Mouse (Mus musculus): Measurements from ENCODE around the gene Fbln2. TPM values are rescaled to one million over a fixed set of nuclear protein-coding genes. Genes with fewer than 3 reads are reported as not detected.

The Fbln2 gene
- polyA plus RNA-seq, 1 experiment from 2014 or later, result 35.5 TPM

DNA sequence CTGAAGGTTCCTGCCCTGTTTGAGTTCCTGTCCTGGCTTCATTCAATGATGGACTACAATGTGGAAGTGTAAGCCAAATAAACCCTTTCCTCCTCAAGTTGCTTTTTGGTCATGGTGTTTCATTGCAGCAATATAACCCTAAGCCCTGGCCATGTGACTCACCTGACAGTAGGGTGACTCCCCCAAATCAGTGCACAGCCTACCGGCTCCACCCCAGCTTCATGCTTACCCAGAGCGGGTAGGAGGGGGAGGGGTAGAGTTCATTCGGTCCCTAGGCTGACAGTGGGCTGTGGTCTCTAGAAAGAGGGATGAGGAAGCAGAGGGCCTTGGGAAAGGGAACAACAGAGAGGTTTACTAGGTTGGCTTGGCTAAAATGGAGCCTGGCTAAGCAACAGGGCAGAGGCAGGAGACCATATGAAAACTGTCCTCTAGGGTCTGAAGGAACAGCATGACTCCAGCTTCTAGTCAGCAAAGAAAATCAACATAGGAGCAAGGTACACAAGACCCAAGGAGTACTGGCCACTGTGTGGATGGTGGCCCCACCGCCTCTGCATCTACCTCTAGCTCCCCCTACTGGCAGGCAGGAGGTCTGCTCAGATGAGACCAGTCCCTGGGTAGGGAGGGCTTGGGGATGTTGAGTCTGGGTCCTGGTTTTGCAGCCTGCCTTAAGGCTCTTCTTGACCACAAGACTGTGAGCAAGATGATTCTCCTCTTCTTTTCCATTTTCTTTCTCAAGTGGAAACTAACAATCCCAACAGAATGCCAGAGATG lies 25.9 kb upstream of the Fbln2 start:
- Histone ChIP-seq H3K27me3 (ENCODE audit: control insufficient read depth, insufficient read depth, low read length) (no peaks in the 10 kb centered on the region), H3K4me3 (ENCODE audit: low read depth, low read length) (no peak overlapping the region), H3K27ac (ENCODE audit: low read length) (no peak overlapping the region), H3K9me3 (ENCODE audit: control insufficient read depth, low read depth, low read length) (no peaks in the 10 kb centered on the region), H3K4me2 (replicated peaks; ENCODE audit: low read depth, low read length) (no peak overlapping the region), H3K4me1 (ENCODE audit: control insufficient read depth, insufficient read depth, low read length) (no peaks in the 10 kb centered on the region), H3K36me3 (ENCODE audit: control insufficient read depth, insufficient read depth, low read length) (no peaks in the 10 kb centered on the region), H3K9ac (replicated peaks; ENCODE audit: low read depth, low read length) (no peak overlapping the region)
- WGBS, result 58% methylated on average over 4 of the region's 4 CpGs
- no peak for ATAC-seq (ENCODE audit: insufficient number of reproducible peaks, insufficient read depth, low FRiP score, low read depth)

DNA sequence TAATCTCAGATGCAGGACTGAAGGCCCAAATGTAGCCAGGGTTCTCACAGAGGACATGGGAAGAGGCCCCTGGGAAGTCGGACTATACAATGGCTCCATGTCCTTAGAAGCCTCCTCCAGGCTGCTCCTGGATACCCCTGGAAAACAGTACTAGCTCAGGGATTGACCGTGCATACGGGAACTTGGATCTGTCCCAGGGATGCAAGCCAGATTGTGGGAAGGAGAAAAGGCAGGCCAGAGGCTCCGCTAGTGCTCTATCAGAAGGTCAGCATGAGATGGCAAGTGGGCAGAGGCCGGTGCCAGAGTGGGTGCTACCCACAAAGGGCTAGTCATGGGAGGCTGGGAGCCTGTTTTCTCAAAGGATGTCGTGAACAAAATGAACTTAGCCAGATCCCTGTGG lies 25.3 kb upstream of the Fbln2 start:
- Histone ChIP-seq H3K4me2 (replicated peaks; ENCODE audit: low read depth, low read length) (no peak overlapping the region), H3K36me3 (ENCODE audit: control insufficient read depth, insufficient read depth, low read length) (no peaks in the 10 kb centered on the region), H3K4me1 (ENCODE audit: control insufficient read depth, insufficient read depth, low read length) (no peaks in the 10 kb centered on the region), H3K27ac (ENCODE audit: low read length) (no peak overlapping the region), H3K4me3 (ENCODE audit: low read depth, low read length) (no peak overlapping the region), H3K9ac (replicated peaks; ENCODE audit: low read depth, low read length) (no peak overlapping the region), H3K9me3 (ENCODE audit: control insufficient read depth, low read depth, low read length) (no peaks in the 10 kb centered on the region), H3K27me3 (ENCODE audit: control insufficient read depth, insufficient read depth, low read length) (no peaks in the 10 kb centered on the region)
- no peak for ATAC-seq (ENCODE audit: insufficient number of reproducible peaks, insufficient read depth, low FRiP score, low read depth)
- WGBS, result 73% methylated on average over 6 of the region's 6 CpGs

DNA sequence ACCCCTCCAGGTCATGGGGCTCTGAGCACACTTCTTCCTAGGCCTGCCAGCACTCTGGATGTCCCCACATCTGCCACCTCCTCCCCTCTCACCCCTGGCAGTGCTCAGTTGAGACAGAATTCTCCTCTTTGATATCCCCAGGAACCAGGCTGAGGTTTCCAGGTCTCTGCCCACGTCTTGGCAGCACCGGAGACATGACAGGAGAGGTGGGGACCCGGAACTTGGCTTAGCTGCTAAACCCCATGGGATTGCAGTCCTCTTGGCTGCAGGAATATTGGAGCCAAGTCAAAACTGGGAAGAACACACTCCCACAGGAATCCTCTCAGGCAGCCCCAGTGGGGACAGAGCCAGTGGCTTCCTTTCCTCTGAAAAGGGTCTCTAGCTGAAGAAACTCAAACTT lies 24.4 kb upstream of the Fbln2 start:
- no peak overlapping the region for H3K9ac ChIP-seq (replicated peaks; ENCODE audit: low read depth, low read length)
- no peaks in the 10 kb centered on the region for H3K9me3 ChIP-seq (ENCODE audit: control insufficient read depth, low read depth, low read length)
- no peak overlapping the region for H3K27ac ChIP-seq (ENCODE audit: low read length)
- no peaks in the 10 kb centered on the region for H3K4me1 ChIP-seq (ENCODE audit: control insufficient read depth, insufficient read depth, low read length)
- H3K36me3 ChIP-seq (ENCODE audit: control insufficient read depth, insufficient read depth, low read length), result no peaks in the 10 kb centered on the region
- ATAC-seq (ENCODE audit: insufficient number of reproducible peaks, insufficient read depth, low FRiP score, low read depth), result no peak
- WGBS, result 65% methylated on average over 3 of the region's 3 CpGs
- no peak overlapping the region for H3K4me3 ChIP-seq (ENCODE audit: low read depth, low read length)
- no peak overlapping the region for H3K4me2 ChIP-seq (replicated peaks; ENCODE audit: low read depth, low read length)
- no peaks in the 10 kb centered on the region for H3K27me3 ChIP-seq (ENCODE audit: control insufficient read depth, insufficient read depth, low read length)

DNA sequence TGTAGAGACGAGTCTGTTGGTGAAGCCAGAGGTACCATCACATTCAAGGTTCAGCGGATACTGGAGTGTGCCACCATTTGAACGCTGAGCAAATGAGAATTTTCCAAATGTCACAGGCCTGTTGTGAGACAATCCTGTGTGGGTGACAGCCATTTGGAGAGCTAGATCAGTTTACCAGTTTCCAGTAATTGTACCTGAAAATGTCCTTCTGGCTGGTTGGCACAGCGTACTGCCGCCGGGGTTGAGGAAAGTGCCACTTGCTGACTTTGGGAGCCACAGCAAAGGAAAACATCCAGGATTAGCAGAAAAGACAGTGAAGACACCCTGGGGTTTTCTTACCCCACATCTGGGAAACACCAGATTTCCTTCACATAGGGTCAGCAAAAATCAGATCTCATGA lies 22.3 kb upstream of the Fbln2 start:
- Histone ChIP-seq H3K27me3 (ENCODE audit: control insufficient read depth, insufficient read depth, low read length) (no peaks in the 10 kb centered on the region), H3K9ac (replicated peaks; ENCODE audit: low read depth, low read length) (no peak overlapping the region), H3K27ac (ENCODE audit: low read length) (no peak overlapping the region), H3K36me3 (ENCODE audit: control insufficient read depth, insufficient read depth, low read length) (no peaks in the 10 kb centered on the region), H3K4me1 (ENCODE audit: control insufficient read depth, insufficient read depth, low read length) (no peaks in the 10 kb centered on the region), H3K9me3 (ENCODE audit: control insufficient read depth, low read depth, low read length) (no peaks in the 10 kb centered on the region), H3K4me2 (replicated peaks; ENCODE audit: low read depth, low read length) (no peak overlapping the region), H3K4me3 (ENCODE audit: low read depth, low read length) (no peak overlapping the region)
- no peak for ATAC-seq (ENCODE audit: insufficient number of reproducible peaks, insufficient read depth, low FRiP score, low read depth)
- 90% methylated on average over 6 of the region's 6 CpGs for WGBS

DNA sequence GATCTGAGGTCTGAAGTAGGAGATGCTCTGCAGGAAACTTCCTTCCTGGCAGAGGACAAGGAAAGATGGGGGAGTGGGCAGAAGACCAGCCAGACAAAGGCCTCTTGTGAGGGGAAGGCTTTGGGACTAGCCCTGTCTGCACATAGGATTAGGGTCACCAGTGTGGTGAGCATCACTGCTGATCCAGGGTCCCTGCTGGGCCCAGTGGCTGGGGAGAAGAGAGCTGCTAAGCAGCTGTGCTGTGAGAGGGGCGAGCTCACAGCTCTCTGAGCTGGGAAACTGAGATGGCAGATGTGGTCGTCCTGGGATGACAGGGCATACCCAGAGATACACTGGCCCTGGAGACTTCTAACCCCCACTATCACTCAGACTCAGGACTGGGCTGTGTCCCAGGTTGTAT lies 20.8 kb upstream of the Fbln2 start:
- Histone ChIP-seq H3K4me1 (ENCODE audit: control insufficient read depth, insufficient read depth, low read length) (no peaks in the 10 kb centered on the region), H3K4me3 (ENCODE audit: low read depth, low read length) (no peak overlapping the region), H3K36me3 (ENCODE audit: control insufficient read depth, insufficient read depth, low read length) (no peaks in the 10 kb centered on the region), H3K4me2 (replicated peaks; ENCODE audit: low read depth, low read length) (no peak overlapping the region), H3K27ac (ENCODE audit: low read length) (no peak overlapping the region), H3K9me3 (ENCODE audit: control insufficient read depth, low read depth, low read length) (no peaks in the 10 kb centered on the region), H3K27me3 (ENCODE audit: control insufficient read depth, insufficient read depth, low read length) (no peaks in the 10 kb centered on the region), H3K9ac (replicated peaks; ENCODE audit: low read depth, low read length) (no peak overlapping the region)
- no peak for ATAC-seq (ENCODE audit: insufficient number of reproducible peaks, insufficient read depth, low FRiP score, low read depth)
- 64% methylated on average over 2 of the region's 2 CpGs for WGBS

DNA sequence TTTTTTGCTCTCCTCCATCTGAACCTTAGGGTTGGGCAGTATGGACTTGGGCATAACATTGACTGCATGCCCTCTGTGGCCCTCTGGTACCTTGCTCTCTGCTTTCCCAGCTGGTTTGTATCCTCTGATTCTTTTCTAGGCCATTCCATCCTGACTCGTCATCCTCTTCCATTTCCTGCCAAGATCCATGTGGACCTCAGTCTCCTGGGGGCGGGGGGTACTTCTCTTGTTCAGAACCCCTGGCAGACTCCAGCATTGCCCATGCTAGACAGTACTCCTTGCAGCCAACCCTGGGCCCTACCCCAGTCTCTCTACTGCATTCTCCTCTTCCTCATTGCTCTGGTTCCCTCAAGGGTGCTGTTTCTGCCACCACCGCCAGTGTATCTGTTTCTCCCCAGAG lies 19.8 kb upstream of the Fbln2 start:
- Histone ChIP-seq H3K4me3 (ENCODE audit: low read depth, low read length) (no peak overlapping the region), H3K36me3 (ENCODE audit: control insufficient read depth, insufficient read depth, low read length) (no peaks in the 10 kb centered on the region), H3K4me2 (replicated peaks; ENCODE audit: low read depth, low read length) (no peak overlapping the region), H3K27me3 (ENCODE audit: control insufficient read depth, insufficient read depth, low read length) (no peaks in the 10 kb centered on the region), H3K27ac (ENCODE audit: low read length) (no peak overlapping the region), H3K9ac (replicated peaks; ENCODE audit: low read depth, low read length) (no peak overlapping the region), H3K9me3 (ENCODE audit: control insufficient read depth, low read depth, low read length) (no peaks in the 10 kb centered on the region), H3K4me1 (ENCODE audit: control insufficient read depth, insufficient read depth, low read length) (no peaks in the 10 kb centered on the region)
- no peak for ATAC-seq (ENCODE audit: insufficient number of reproducible peaks, insufficient read depth, low FRiP score, low read depth)
- WGBS, result 79% methylated on average over 3 of the region's 3 CpGs

DNA sequence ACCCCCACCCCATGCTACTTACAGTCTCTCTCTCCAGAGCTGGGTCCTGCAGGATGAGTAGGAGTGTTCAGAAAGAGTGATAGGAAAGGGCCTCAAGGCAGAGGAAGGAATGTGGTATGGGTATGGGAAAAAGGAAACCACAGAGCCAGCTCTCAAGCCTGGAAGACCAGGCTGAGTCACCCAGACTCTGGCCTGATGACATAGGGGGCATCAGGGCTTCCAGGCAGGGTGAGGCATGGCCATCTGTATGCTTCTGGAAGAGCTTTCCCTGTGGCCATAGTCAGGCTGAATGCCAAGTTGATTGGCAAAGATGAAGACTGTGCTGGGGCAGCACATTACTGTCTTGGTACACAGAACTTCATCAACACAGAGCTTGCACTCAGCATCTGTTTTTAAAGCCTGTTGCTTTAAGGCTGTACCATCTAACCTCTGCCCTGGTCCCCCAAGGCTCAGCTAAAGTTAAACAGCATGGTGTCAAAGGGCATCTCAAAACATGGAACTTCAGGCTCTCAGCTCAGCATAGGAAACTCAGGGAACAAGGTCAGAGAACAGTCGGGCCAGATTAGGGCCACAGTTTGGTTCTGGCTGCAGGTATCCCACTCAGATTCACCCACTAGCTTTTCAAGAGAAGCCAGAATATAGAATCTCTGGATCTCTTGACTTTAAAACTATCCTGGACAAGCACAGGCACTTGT lies 19.3 kb upstream of the Fbln2 start:
- no peak overlapping the region for H3K4me3 ChIP-seq (ENCODE audit: low read depth, low read length)
- ATAC-seq (ENCODE audit: insufficient number of reproducible peaks, insufficient read depth, low FRiP score, low read depth), result no peak
- H3K4me1 ChIP-seq (ENCODE audit: control insufficient read depth, insufficient read depth, low read length), result no peaks in the 10 kb centered on the region
- H3K9me3 ChIP-seq (ENCODE audit: control insufficient read depth, low read depth, low read length), result no peaks in the 10 kb centered on the region
- H3K27me3 ChIP-seq (ENCODE audit: control insufficient read depth, insufficient read depth, low read length), result no peaks in the 10 kb centered on the region
- no peak overlapping the region for H3K27ac ChIP-seq (ENCODE audit: low read length)
- H3K36me3 ChIP-seq (ENCODE audit: control insufficient read depth, insufficient read depth, low read length), result no peaks in the 10 kb centered on the region
- H3K4me2 ChIP-seq (replicated peaks; ENCODE audit: low read depth, low read length), result no peak overlapping the region
- WGBS, result 45% methylated on average over 1 of the region's 1 CpGs
- no peak overlapping the region for H3K9ac ChIP-seq (replicated peaks; ENCODE audit: low read depth, low read length)

DNA sequence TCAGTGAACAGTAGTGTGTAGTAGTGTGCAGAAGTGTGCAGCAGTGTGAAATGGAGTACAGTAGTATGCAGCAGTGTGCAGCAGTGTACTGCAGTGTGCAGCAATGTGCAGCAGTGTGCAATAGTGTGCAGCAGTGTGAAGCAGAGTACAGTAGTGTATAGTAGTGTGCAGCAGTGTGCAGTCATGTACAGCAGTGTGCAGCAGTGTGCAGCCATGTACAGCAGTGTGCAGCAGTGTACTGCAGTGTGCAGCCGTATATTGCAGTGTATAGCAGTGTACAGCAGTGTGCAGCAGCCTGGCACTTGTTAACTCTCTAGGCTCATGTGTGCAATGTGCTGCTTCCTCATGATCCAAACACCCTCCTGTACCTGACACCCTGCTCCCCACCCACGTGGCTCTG lies 13.8 kb upstream of the Fbln2 start:
- Histone ChIP-seq H3K4me3 (ENCODE audit: low read depth, low read length) (no peak overlapping the region), H3K27ac (ENCODE audit: low read length) (no peak overlapping the region), H3K9ac (replicated peaks; ENCODE audit: low read depth, low read length) (no peak overlapping the region), H3K9me3 (ENCODE audit: control insufficient read depth, low read depth, low read length) (no peaks in the 10 kb centered on the region), H3K27me3 (ENCODE audit: control insufficient read depth, insufficient read depth, low read length) (no peaks in the 10 kb centered on the region), H3K4me2 (replicated peaks; ENCODE audit: low read depth, low read length) (no peak overlapping the region), H3K4me1 (ENCODE audit: control insufficient read depth, insufficient read depth, low read length) (peaks cover 8% of the 10 kb centered on the region), H3K36me3 (ENCODE audit: control insufficient read depth, insufficient read depth, low read length) (no peaks in the 10 kb centered on the region)
- ATAC-seq (ENCODE audit: insufficient number of reproducible peaks, insufficient read depth, low FRiP score, low read depth), result no peak
- WGBS, result 60% methylated on average over 2 of the region's 2 CpGs

Measured in stomach, embryonic 14.5 days (tissue).